Mouse (Mus musculus): Measurements from ENCODE around the gene A2ml1. TPM values are rescaled to one million over a fixed set of nuclear protein-coding genes. Genes with fewer than 3 reads are reported as not detected.

The A2ml1 gene
- total and polyA plus RNA-seq, 3 experiments = not detected

GRCm38 (mm10) chr6:128549463-128550452 lies 31.6 kb downstream of the A2ml1 start:
- no peak for DNase-seq

GRCm38 (mm10) chr6:128548532-128548931 lies 32.9 kb downstream of the A2ml1 start:
- no peak for DNase-seq

GRCm38 (mm10) chr6:128545402-128545801 lies 36.0 kb downstream of the A2ml1 start:
- DNase-seq = no peak

- no peak for DNase-seq
Observed at GRCm38 (mm10) chr6:128543226-128543625, 38.2 kb downstream of the A2ml1 start.

GRCm38 (mm10) chr6:128535250-128535649 lies 46.2 kb downstream of the A2ml1 start:
- DNase-seq = no peak

- no peak for DNase-seq
Observed at GRCm38 (mm10) chr6:128533296-128533695, 48.1 kb downstream of the A2ml1 start.

GRCm38 (mm10) chr6:128532701-128533100 lies 48.7 kb downstream of the A2ml1 start:
- peak; percentile 15 for DNase-seq

- no peak for DNase-seq
Observed at GRCm38 (mm10) chr6:128528491-128528890, 52.9 kb downstream of the A2ml1 start.

- DNase-seq = no peak
Observed at GRCm38 (mm10) chr6:128527110-128527509, 54.3 kb downstream of the A2ml1 start.

GRCm38 (mm10) chr6:128526601-128527000 lies 54.8 kb downstream of the A2ml1 start, which contains the start of gene Pzp:
TSS of gene Pzp (minus strand) at chr6:128526720.
- DNase-seq = no peak

- DNase-seq = no peak
Observed at GRCm38 (mm10) chr6:128525801-128526200, 55.6 kb downstream of the A2ml1 start.

GRCm38 (mm10) chr6:128523360-128523759 lies 58.0 kb downstream of the A2ml1 start:
- no peak for DNase-seq

GRCm38 (mm10) chr6:128519159-128519558 lies 62.2 kb downstream of the A2ml1 start:
- no peak for DNase-seq

- DNase-seq = no peak
Observed at GRCm38 (mm10) chr6:128505676-128506236, 75.7 kb downstream of the A2ml1 start.

GRCm38 (mm10) chr6:128504743-128505142 lies 76.7 kb downstream of the A2ml1 start:
- DNase-seq = no peak

GRCm38 (mm10) chr6:128495346-128495745 lies 86.1 kb downstream of the A2ml1 start:
- no peak for DNase-seq

- DNase-seq = peak; percentile 45
Observed at GRCm38 (mm10) chr6:128494646-128495331, 86.6 kb downstream of the A2ml1 start.

GRCm38 (mm10) chr6:128491916-128492315 lies 89.5 kb downstream of the A2ml1 start:
- DNase-seq = no peak

- DNase-seq = no peak
Observed at GRCm38 (mm10) chr6:128490141-128490540, 91.3 kb downstream of the A2ml1 start.
